Mouse (Mus musculus) neural tube, embryonic 11.5 days (tissue): ENCODE measurements around the gene CK137956. TPM values are rescaled to one million over a fixed set of nuclear protein-coding genes. Genes with fewer than 3 reads are reported as not detected.

Source experiments
- ATAC-seq: fragments of 200-750 bp; cut with Nextera tagmentation; 2 replicates; pipeline ENCODE4 v1.8.0; 2017; ENCODE audit warnings: moderate number of reproducible peaks, mild to moderate bottlenecking, moderate TSS enrichment, moderate library complexity; ENCODE audit not compliant: insufficient read depth, low FRiP score, low TSS enrichment
- DNase-seq: peaks from one replicate; pipeline ENCODE4 v3.0.0-alpha.2; 2015; ENCODE audit warnings: low spot score
- H3K27ac ChIP-seq: fragments of 300-500 bp; sonication (generic); 2 replicates; pipeline ENCODE4 v1.5.1; 2014; ENCODE audit warnings: low read depth, mild to moderate bottlenecking, low read length
- H3K27me3 ChIP-seq: fragments of 300-500 bp; sonication (generic); 2 replicates; pipeline ENCODE4 v1.6.1; 2014; ENCODE audit warnings: mild to moderate bottlenecking, low read length, mixed read lengths; ENCODE audit not compliant: control insufficient read depth, insufficient read depth
- H3K36me3 ChIP-seq: fragments of 300-500 bp; sonication (generic); 2 replicates; pipeline ENCODE4 v1.6.1; 2014; ENCODE audit warnings: mild to moderate bottlenecking, low read length, moderate library complexity, mixed read lengths; ENCODE audit not compliant: control insufficient read depth, insufficient read depth
- H3K4me1 ChIP-seq: fragments of 300-500 bp; sonication (generic); 2 replicates; pipeline ENCODE4 v1.6.1; 2014; ENCODE audit warnings: low read length, mixed read lengths; ENCODE audit not compliant: control insufficient read depth, insufficient read depth
- H3K4me2 ChIP-seq: fragments of 300-500 bp; sonication (generic); 2 replicates; pipeline ENCODE4 v1.6.1; 2014; ENCODE audit warnings: low read depth, mild to moderate bottlenecking, moderate library complexity
- H3K4me3 ChIP-seq: fragments of 300-500 bp; sonication (generic); 2 replicates; pipeline ENCODE4 v1.5.1; 2014; ENCODE audit warnings: low read depth, low read length
- H3K9ac ChIP-seq: fragments of 300-500 bp; sonication (generic); 2 replicates; pipeline ENCODE4 v1.6.1; 2014; ENCODE audit warnings: mild to moderate bottlenecking, low read length
- H3K9me3 ChIP-seq: fragments of 300-500 bp; sonication (generic); 2 replicates; pipeline ENCODE4 v1.6.1; 2016; ENCODE audit warnings: low read length; ENCODE audit not compliant: control insufficient read depth
- WGBS: fragments of 180-500 bp; shearing (Covaris S2); extraction: QIAGEN DNeasy Blood & Tissue Kit; methylation state at CpG from one replicate; pipeline ENCODE4 v1.1.7; 2014; 5-methylcytosine and 5-hydroxymethylcytosine counted together
- polyA plus RNA-seq: library from polyadenylated mRNA; unstranded; fragments of >200 nt; fragmentation: Nextera tagmentation; extraction: Ambion mirVana; gene quantifications from 2 replicates; pipeline ENCODE4 v1.2.1, GENCODE M21; 2014

CK137956 gene
- 0.48 and 0.50 TPM in 2 replicates for polyA plus RNA-seq

GRCm38 (mm10) chr4:127970901-127971868 lies at the start of gene CK137956:
Gene CK137956 (minus strand): TSS chr4:127970951.
- peak within 1 kb of the TSS; percentile 15; the same call in 1 of the 2 replicates for H3K4me2 ChIP-seq
- H3K27ac ChIP-seq: no peak within 1 kb of the TSS
- 6% methylated on average over 39 of the region's 39 CpGs for WGBS
- DNase-seq: peak; percentile 45
- peaks cover 25% of the 10 kb centered on the region for H3K27me3 ChIP-seq
- H3K9me3 ChIP-seq: no peaks in the 10 kb centered on the region
- H3K36me3 ChIP-seq: no peaks in the 10 kb centered on the region
- ATAC-seq: no peak
- peak within 1 kb of the TSS; percentile 12; the same call in 1 of the 2 replicates for H3K9ac ChIP-seq
- no peaks in the 10 kb centered on the region for H3K4me1 ChIP-seq
- no peak within 1 kb of the TSS for H3K4me3 ChIP-seq

GRCm38 (mm10) chr4:128019465-128019864 lies 48.7 kb upstream of the CK137956 start:
- no peaks in the 10 kb centered on the region for H3K9me3 ChIP-seq
- no peak overlapping the region for H3K4me3 ChIP-seq
- DNase-seq (no peak), ATAC-seq (no peak)
- H3K4me1 ChIP-seq: no peaks in the 10 kb centered on the region
- WGBS: 75% methylated on average over 2 of the region's 2 CpGs
- no peak overlapping the region for H3K9ac ChIP-seq
- no peak overlapping the region for H3K27ac ChIP-seq
- no peak overlapping the region for H3K4me2 ChIP-seq
- H3K36me3 ChIP-seq: no peaks in the 10 kb centered on the region
- no peaks in the 10 kb centered on the region for H3K27me3 ChIP-seq

GRCm38 (mm10) chr4:128004797-128005452 lies 34.2 kb upstream of the CK137956 start:
- DNase-seq: no peak
- no peaks in the 10 kb centered on the region for H3K4me1 ChIP-seq
- no peaks in the 10 kb centered on the region for H3K9me3 ChIP-seq
- 76% methylated on average over 3 of the region's 3 CpGs for whole genome bisulfite sequencing
- no peak overlapping the region for H3K9ac ChIP-seq
- H3K27ac ChIP-seq: no peak overlapping the region
- no peaks in the 10 kb centered on the region for H3K27me3 ChIP-seq
- no peak overlapping the region for H3K4me3 ChIP-seq
- H3K36me3 ChIP-seq: no peaks in the 10 kb centered on the region
- no peak for ATAC-seq
- no peak overlapping the region for H3K4me2 ChIP-seq

GRCm38 (mm10) chr4:128002638-128003101 lies 31.9 kb upstream of the CK137956 start:
- no peaks in the 10 kb centered on the region for H3K9me3 ChIP-seq
- DNase-seq (no peak), ATAC-seq (no peak)
- H3K4me1 ChIP-seq: no peaks in the 10 kb centered on the region
- no peaks in the 10 kb centered on the region for H3K36me3 ChIP-seq
- no peaks in the 10 kb centered on the region for H3K27me3 ChIP-seq
- no peak overlapping the region for H3K9ac ChIP-seq
- 79% methylated on average over 4 of the region's 4 CpGs for WGBS
- H3K4me3 ChIP-seq: no peak overlapping the region
- no peak overlapping the region for H3K4me2 ChIP-seq
- H3K27ac ChIP-seq: no peak overlapping the region

- DNase-seq (no peak), ATAC-seq (no peak)
- H3K36me3 ChIP-seq: no peaks in the 10 kb centered on the region
- H3K4me2 ChIP-seq: no peak overlapping the region
- no peaks in the 10 kb centered on the region for H3K4me1 ChIP-seq
- no peaks in the 10 kb centered on the region for H3K9me3 ChIP-seq
- no peak overlapping the region for H3K4me3 ChIP-seq
- no peak overlapping the region for H3K27ac ChIP-seq
- 78% methylated on average over 3 of the region's 3 CpGs for WGBS
- H3K9ac ChIP-seq: no peak overlapping the region
- no peaks in the 10 kb centered on the region for H3K27me3 ChIP-seq
These were observed 28.5 kb upstream of the CK137956 start for GRCm38 (mm10) chr4:127999281-127999680.

- Histone ChIP-seq H3K4me3 (peak overlapping the region; percentile 54), H3K9ac (no peak overlapping the region)
These were observed 18.7 kb upstream of the CK137956 start for GRCm38 (mm10) chr4:127989347-127989995.

GRCm38 (mm10) chr4:127988526-127989180 lies 17.9 kb upstream of the CK137956 start:
- under 1% methylated on average over 39 of the region's 39 CpGs for WGBS
- ATAC-seq: no peak
- peak; percentile 18 for DNase-seq

More at GRCm38 (mm10) chr4:127989347-127989995, 18.7 kb upstream of the CK137956 start:
- no peaks in the 10 kb centered on the region for H3K36me3 ChIP-seq
- 7% methylated on average over 18 of the region's 18 CpGs for WGBS
- H3K4me1 ChIP-seq: peaks cover 3% of the 10 kb centered on the region; the same call in 1 of the 2 replicates
- no peak overlapping the region for H3K27ac ChIP-seq
- DNase-seq (peak; percentile 58), ATAC-seq (no peak)
- peaks cover 45% of the 10 kb centered on the region for H3K27me3 ChIP-seq
- H3K9me3 ChIP-seq: no peaks in the 10 kb centered on the region
- H3K4me2 ChIP-seq: peak overlapping the region; percentile 83

More at GRCm38 (mm10) chr4:127988526-127989180, 17.9 kb upstream of the CK137956 start:
- Histone ChIP-seq H3K27me3 (peaks cover 45% of the 10 kb centered on the region), H3K4me1 (peaks cover 3% of the 10 kb centered on the region; the same call in 1 of the 2 replicates), H3K36me3 (no peaks in the 10 kb centered on the region), H3K9ac (peak overlapping the region; percentile 62), H3K4me3 (peak overlapping the region; percentile 54), H3K27ac (no peak overlapping the region), H3K4me2 (peak overlapping the region; percentile 83), H3K9me3 (no peaks in the 10 kb centered on the region)
